Mouse (Mus musculus) kidney, adult 2 months (tissue): ENCODE measurements around the gene Itgad. TPM values are rescaled to one million over a fixed set of nuclear protein-coding genes. Genes with fewer than 3 reads are reported as not detected.

Source experiments
- DNase-seq: peaks from one replicate; pipeline ENCODE4 v3.0.0; 2021
- H3K27ac ChIP-seq: fragments of 200-500 bp; 2 replicates; pipeline ENCODE4 v1.5.1; 2012; ENCODE audit warnings: low read depth, low read length, control low read depth, inconsistent platforms; ENCODE audit not compliant: insufficient read depth
- H3K27me3 ChIP-seq: fragments of 200-500 bp; replicated peaks from 2 replicates; pipeline ENCODE4 v1.6.1; 2012; ENCODE audit warnings: mild to moderate bottlenecking, moderate library complexity, low read length, inconsistent platforms; ENCODE audit not compliant: control insufficient read depth, insufficient read depth
- H3K36me3 ChIP-seq: fragments of 200-500 bp; 2 replicates; pipeline ENCODE4 v1.6.1; 2012; ENCODE audit warnings: mild to moderate bottlenecking, moderate library complexity, low read length, inconsistent platforms; ENCODE audit not compliant: control insufficient read depth, insufficient read depth
- H3K4me1 ChIP-seq: fragments of 200-500 bp; 2 replicates; pipeline ENCODE4 v1.6.1; 2011; ENCODE audit warnings: low read length; ENCODE audit not compliant: control insufficient read depth, insufficient read depth
- H3K4me3 ChIP-seq: fragments of 200-500 bp; 2 replicates; pipeline ENCODE4 v1.5.1; 2011; ENCODE audit warnings: mild to moderate bottlenecking, low read depth, low read length, control low read depth; ENCODE audit not compliant: insufficient read depth
- CTCF ChIP-seq: fragments of 200-500 bp; conservative IDR thresholded peaks from 2 replicates; pipeline ENCODE4 v1.5.1; 2011; ENCODE audit warnings: low read depth, mild to moderate bottlenecking, control low read depth, low read length, moderate library complexity, mixed read lengths; ENCODE audit not compliant: insufficient read depth, insufficient read length
- POLR2A ChIP-seq: fragments of 200-500 bp; IDR thresholded peaks from one replicate; pipeline ENCODE4 v1.6.1; 2011; ENCODE audit warnings: low read depth, low read length, control low read depth
- WGBS: fragments of 180-500 bp; shearing (Covaris S2); methylation state at CpG from one replicate; pipeline ENCODE4 v1.1.7; 2018; 5-methylcytosine and 5-hydroxymethylcytosine counted together
- polyA plus RNA-seq: library from polyadenylated mRNA; depleted of rRNA; stranded (reverse); fragments of >200 nt; gene quantifications from 2 replicates; pipeline ENCODE4 v1.2.3, GENCODE M21; 2012

Itgad gene
- polyA plus RNA-seq, 1 experiment = 0.05 TPM

DNA sequence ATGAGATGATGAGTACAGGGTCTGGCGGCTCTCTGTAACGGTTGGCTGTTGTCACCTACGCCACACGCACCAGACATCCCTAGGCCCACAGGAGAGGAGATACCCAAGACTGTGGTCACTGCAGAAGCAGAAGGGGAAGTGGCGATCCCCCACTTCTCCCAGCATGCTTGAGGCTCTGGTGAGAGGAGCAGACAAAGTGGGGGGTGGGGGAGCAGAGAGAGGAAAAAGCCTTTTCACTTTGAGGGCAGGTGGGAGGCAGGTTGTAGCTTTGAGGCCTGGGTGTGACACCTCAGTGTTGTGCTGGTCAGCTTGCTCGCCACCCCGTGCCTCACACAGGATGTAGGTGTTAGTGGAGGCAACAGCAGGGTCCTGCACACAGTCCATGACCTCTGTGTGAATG, 25.9 kb downstream of the Itgad start:
- Histone ChIP-seq H3K27ac (no peak overlapping the region), H3K4me1 (no peaks in the 10 kb centered on the region)

DNA sequence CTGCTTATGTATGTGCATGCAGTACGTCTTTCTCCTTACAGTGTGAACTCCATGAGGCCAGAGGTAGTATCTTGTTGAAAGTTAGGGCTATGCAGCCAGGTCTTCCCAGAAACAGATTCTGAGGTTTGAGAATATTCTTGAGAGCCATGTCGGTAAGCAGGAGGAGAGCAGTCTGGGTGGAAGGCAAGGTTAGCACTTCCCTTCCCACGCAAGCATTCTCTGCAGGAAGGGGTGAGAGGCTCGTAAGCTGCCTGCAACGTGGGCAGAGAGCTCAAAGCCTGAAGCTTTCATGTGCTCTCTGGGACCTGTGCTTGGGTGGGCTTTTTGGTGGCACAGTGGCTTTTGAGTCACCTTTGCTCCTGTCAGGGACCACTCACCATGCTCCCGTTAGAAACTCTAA, 26.4 kb downstream of the Itgad start:
- no peak for TF ChIP-seq CTCF
- TF ChIP-seq POLR2A = no peak
- H3K27ac ChIP-seq = no peak overlapping the region
- DNase-seq = no peak
- no peak overlapping the region for H3K4me3 ChIP-seq
- no peaks in the 10 kb centered on the region for H3K27me3 ChIP-seq
- WGBS = 73% methylated on average over 6 of the region's 6 CpGs
- no peaks in the 10 kb centered on the region for H3K4me1 ChIP-seq
- no peaks in the 10 kb centered on the region for H3K36me3 ChIP-seq

More for the DNA sequence above, 25.9 kb downstream of the Itgad start:
- DNase-seq = no peak
- no peaks in the 10 kb centered on the region for H3K36me3 ChIP-seq
- H3K4me3 ChIP-seq = no peak overlapping the region
- TF ChIP-seq POLR2A (no peak), CTCF (no peak)
- WGBS = 68% methylated on average over 7 of the region's 7 CpGs
- H3K27me3 ChIP-seq = no peaks in the 10 kb centered on the region

DNA sequence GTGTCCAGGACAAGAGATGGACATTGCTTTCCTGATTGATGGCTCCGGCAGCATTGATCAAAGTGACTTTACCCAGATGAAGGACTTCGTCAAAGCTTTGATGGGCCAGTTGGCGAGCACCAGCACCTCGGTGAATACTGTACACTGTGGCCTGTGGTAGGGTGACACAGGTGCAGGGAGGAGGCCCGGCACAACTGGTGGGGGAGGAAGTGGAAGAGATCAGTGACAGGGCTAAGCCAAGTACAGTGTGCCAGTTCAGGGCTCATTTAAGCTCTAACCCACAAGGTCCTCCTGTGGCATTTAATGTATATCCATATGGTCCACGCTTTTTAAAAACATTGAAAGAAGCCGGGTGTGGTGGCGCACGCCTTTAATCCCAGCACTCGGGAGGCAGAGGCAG, 27.5 kb downstream of the Itgad start:
- Histone ChIP-seq H3K4me1 (no peaks in the 10 kb centered on the region), H3K36me3 (no peaks in the 10 kb centered on the region), H3K4me3 (no peak overlapping the region), H3K27me3 (no peaks in the 10 kb centered on the region), H3K27ac (no peak overlapping the region)
- DNase-seq = no peak
- TF ChIP-seq CTCF = no peak
- no peak for TF ChIP-seq POLR2A
- WGBS = 83% methylated on average over 10 of the region's 10 CpGs

DNA sequence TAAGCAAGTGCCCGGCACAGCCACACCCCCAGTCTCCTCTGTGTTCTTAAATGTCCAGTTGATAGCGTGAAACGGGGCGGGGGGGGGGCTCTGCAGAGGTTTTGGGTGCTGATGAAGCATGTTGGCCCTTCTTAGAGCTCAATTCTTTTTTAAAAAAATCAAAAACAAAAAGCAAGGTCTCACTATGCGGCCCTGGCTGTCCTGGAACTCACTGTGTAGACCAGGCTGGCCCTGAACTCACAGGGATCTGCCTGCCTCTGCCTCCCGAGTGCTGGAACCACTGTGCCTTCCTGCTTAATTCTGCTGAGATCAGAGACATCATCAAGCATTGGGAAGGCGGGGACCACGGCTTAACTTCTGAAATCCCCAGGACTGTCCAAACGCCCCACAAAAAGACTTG, 47.4 kb downstream of the Itgad start:
- WGBS = 89% methylated on average over 9 of the region's 9 CpGs
- no peaks in the 10 kb centered on the region for H3K4me1 ChIP-seq
- H3K27ac ChIP-seq = no peak overlapping the region
- DNase-seq = no peak
- no peak overlapping the region for H3K4me3 ChIP-seq
- no peaks in the 10 kb centered on the region; the same call in 1 of the 2 replicates for H3K27me3 ChIP-seq
- no peaks in the 10 kb centered on the region for H3K36me3 ChIP-seq
- TF ChIP-seq POLR2A (no peak), CTCF (no peak)

DNA sequence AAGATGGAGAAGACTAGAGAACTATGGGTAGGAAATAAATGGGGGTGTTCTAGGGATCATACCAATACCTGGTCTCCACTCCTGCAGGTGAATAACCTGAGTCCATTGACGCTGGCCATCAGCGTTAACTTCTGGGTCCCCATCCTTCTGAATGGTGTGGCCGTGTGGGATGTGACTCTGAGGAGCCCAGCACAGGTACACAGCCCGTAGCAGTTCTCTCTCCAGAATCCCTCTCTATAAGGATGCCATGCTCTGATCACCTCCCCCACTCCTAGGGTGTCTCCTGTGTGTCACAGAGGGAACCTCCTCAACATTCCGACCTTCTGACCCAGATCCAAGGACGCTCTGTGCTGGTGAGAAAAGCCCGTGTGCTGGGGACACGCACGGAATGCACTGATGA, 48.9 kb downstream of the Itgad start:
- no peaks in the 10 kb centered on the region; the same call in 1 of the 2 replicates for H3K27me3 ChIP-seq
- TF ChIP-seq CTCF = no peak
- no peak for TF ChIP-seq POLR2A
- no peaks in the 10 kb centered on the region for H3K36me3 ChIP-seq
- no peak overlapping the region for H3K4me3 ChIP-seq
- H3K27ac ChIP-seq = no peak overlapping the region
- H3K4me1 ChIP-seq = no peaks in the 10 kb centered on the region
- DNase-seq = no peak
- 69% methylated on average over 9 of the region's 9 CpGs for WGBS

DNA sequence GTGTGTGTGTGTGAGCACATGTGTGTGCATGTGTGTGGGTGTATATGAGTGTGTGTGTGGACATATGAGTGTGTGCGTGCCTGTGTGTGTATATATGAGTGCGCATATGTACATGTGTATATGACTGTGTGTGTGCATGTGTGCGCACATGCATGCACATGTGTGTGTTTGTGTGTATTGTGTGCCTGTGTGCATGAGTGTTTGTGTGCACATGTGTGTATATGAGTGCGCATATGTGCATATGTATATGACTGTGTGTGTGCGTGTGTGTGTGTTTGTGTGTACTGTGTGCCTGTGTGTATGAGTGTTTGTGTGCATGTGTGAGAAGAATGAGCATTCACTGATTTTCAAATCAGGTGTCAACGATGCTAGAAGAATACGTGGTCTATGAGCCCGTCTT, 50.0 kb downstream of the Itgad start:
- Histone ChIP-seq H3K36me3 (no peaks in the 10 kb centered on the region), H3K4me3 (no peak overlapping the region), H3K4me1 (no peaks in the 10 kb centered on the region), H3K27me3 (no peaks in the 10 kb centered on the region; the same call in 1 of the 2 replicates), H3K27ac (no peak overlapping the region)
- TF ChIP-seq POLR2A (no peak), CTCF (no peak)
- WGBS = 90% methylated on average over 8 of the region's 8 CpGs
- DNase-seq = no peak

DNA sequence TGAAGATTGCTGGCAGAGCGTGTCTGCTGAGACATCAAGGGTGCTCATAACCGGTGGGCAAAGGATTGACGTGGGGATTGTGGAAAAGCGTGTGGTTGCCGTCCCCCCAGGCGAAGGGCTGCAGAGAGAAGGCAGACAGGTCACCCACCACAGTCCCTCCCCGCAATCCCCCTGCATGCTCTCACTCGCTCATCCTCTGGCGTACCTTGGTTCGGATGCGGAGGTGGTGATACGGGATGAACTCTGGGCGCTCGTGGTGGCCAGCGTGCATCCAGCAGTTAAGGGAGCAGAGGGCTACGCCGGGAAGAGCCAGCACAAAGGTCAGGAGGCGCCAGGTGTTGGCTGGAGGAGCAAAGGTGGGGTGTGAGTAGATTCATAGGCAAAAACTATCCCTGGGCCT, 51.5 kb downstream of the Itgad start:
- no peaks in the 10 kb centered on the region; the same call in 1 of the 2 replicates for H3K27me3 ChIP-seq
- no peak overlapping the region for H3K27ac ChIP-seq
- H3K36me3 ChIP-seq = no peaks in the 10 kb centered on the region
- no peaks in the 10 kb centered on the region; the same call in 1 of the 2 replicates for H3K4me1 ChIP-seq
- TF ChIP-seq POLR2A (no peak), CTCF (no peak)
- no peak overlapping the region for H3K4me3 ChIP-seq
- 78% methylated on average over 18 of the region's 18 CpGs for WGBS
- no peak for DNase-seq
